Mouse (Mus musculus) hindbrain, embryonic 15.5 days (tissue): Measurements from ENCODE around the gene Egflam. TPM values are rescaled to one million over a fixed set of nuclear protein-coding genes. Genes with fewer than 3 reads are reported as not detected.

Experiments
- ATAC-seq: fragments of 200-750 bp; cut with Nextera tagmentation; 2 replicates; pipeline ENCODE4 v1.8.0; 2017; ENCODE audit warnings: low read depth, moderate number of reproducible peaks, moderate TSS enrichment; ENCODE audit not compliant: low FRiP score
- H3K27ac ChIP-seq: fragments of 300-500 bp; sonication (generic); replicated peaks from 2 replicates; pipeline ENCODE4 v1.5.1; 2015; ENCODE audit warnings: mild to moderate bottlenecking, inconsistent platforms
- H3K27me3 ChIP-seq: fragments of 300-500 bp; sonication (generic); 2 replicates; pipeline ENCODE4 v1.6.1; 2015; ENCODE audit warnings: control low read depth, inconsistent platforms
- H3K36me3 ChIP-seq: fragments of 300-500 bp; sonication (generic); 2 replicates; pipeline ENCODE4 v1.6.1; 2015; ENCODE audit warnings: control low read depth, inconsistent platforms
- H3K4me1 ChIP-seq: fragments of 300-500 bp; sonication (generic); replicated peaks from 2 replicates; pipeline ENCODE4 v1.6.1; 2015; ENCODE audit warnings: control low read depth, inconsistent platforms
- H3K4me2 ChIP-seq: fragments of 300-500 bp; sonication (generic); 2 replicates; pipeline ENCODE4 v1.6.1; 2015; ENCODE audit warnings: moderate library complexity, mild to moderate bottlenecking, inconsistent platforms
- H3K4me3 ChIP-seq: fragments of 300-500 bp; sonication (generic); 2 replicates; pipeline ENCODE4 v1.5.1; 2015; ENCODE audit warnings: mild to moderate bottlenecking, inconsistent platforms
- H3K9ac ChIP-seq: fragments of 300-500 bp; sonication (generic); 2 replicates; pipeline ENCODE4 v1.6.1; 2015; ENCODE audit warnings: inconsistent platforms
- H3K9me3 ChIP-seq: fragments of 300-500 bp; sonication (generic); 2 replicates; pipeline ENCODE4 v1.6.1; 2016; ENCODE audit warnings: control low read depth, inconsistent platforms
- WGBS: fragments of 180-500 bp; shearing (Covaris S2); methylation state at CpG from one replicate; pipeline ENCODE4 v1.1.7; 2015; 5-methylcytosine and 5-hydroxymethylcytosine counted together
- polyA plus RNA-seq: library from polyadenylated mRNA; unstranded; fragments of >200 nt; fragmentation: Nextera tagmentation; extraction: Ambion mirVana; gene quantifications from 2 replicates; pipeline ENCODE4 v1.2.1, GENCODE M21; 2015

Egflam gene
- polyA plus RNA-seq, 1 experiment from 2014 or later: 12.7 TPM

- Histone ChIP-seq H3K27ac (no peak overlapping the region), H3K9me3 (no peaks in the 10 kb centered on the region), H3K4me1 (no peaks in the 10 kb centered on the region), H3K9ac (no peak overlapping the region), H3K27me3 (no peaks in the 10 kb centered on the region), H3K36me3 (no peaks in the 10 kb centered on the region), H3K4me3 (no peak overlapping the region), H3K4me2 (no peak overlapping the region)
- ATAC-seq: no peak
- WGBS: 87% methylated on average over 15 of the region's 15 CpGs
Observed at GRCm38 (mm10) chr15:7242161-7242850, 155.9 kb downstream of the Egflam start.

DNA sequence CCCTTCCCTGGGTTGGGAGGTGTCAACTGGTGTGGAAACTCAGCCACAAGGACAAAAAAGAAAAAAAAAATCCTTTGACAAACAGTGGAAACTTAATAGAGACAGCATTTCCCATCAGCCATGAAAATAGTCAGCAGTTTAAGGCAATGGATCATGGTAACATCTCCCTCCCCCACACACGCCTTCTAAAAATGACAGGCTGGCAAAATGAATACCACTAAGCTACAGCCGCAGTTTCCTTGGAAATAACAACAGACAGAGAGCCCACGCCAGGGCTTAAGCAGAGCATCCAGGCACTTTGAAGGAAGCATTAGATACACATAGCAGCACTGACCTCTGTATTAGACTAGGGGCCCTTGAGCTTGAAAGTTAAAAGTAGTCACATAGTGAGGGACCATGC lies 157.2 kb downstream of the Egflam start:
- H3K9me3 ChIP-seq: no peaks in the 10 kb centered on the region
- no peak overlapping the region for H3K9ac ChIP-seq
- H3K4me2 ChIP-seq: no peak overlapping the region
- no peak overlapping the region for H3K4me3 ChIP-seq
- 40% methylated on average over 3 of the region's 3 CpGs for WGBS
- H3K27ac ChIP-seq: no peak overlapping the region
- no peaks in the 10 kb centered on the region for H3K4me1 ChIP-seq
- no peaks in the 10 kb centered on the region for H3K36me3 ChIP-seq
- no peaks in the 10 kb centered on the region for H3K27me3 ChIP-seq
- ATAC-seq: no peak

- Histone ChIP-seq H3K36me3 (no peaks in the 10 kb centered on the region), H3K27ac (no peak overlapping the region), H3K4me2 (no peak overlapping the region), H3K9me3 (no peaks in the 10 kb centered on the region), H3K9ac (no peak overlapping the region), H3K4me1 (no peaks in the 10 kb centered on the region), H3K27me3 (no peaks in the 10 kb centered on the region), H3K4me3 (no peak overlapping the region)
- no peak for ATAC-seq
- WGBS: 77% methylated on average over 11 of the region's 11 CpGs
Observed at GRCm38 (mm10) chr15:7239904-7240303, 158.3 kb downstream of the Egflam start.

- Histone ChIP-seq H3K36me3 (no peaks in the 10 kb centered on the region), H3K4me3 (no peak overlapping the region), H3K4me1 (no peaks in the 10 kb centered on the region), H3K4me2 (no peak overlapping the region), H3K27me3 (no peaks in the 10 kb centered on the region), H3K9ac (no peak overlapping the region), H3K27ac (no peak overlapping the region), H3K9me3 (no peaks in the 10 kb centered on the region)
- WGBS: 91% methylated on average over 13 of the region's 13 CpGs
- no peak for ATAC-seq
Observed at GRCm38 (mm10) chr15:7233393-7234090, 164.7 kb downstream of the Egflam start.

GRCm38 (mm10) chr15:7226225-7226624 lies 172.0 kb downstream of the Egflam start:
- Histone ChIP-seq H3K27ac (no peak overlapping the region), H3K9me3 (no peaks in the 10 kb centered on the region), H3K4me3 (no peak overlapping the region), H3K36me3 (no peaks in the 10 kb centered on the region), H3K4me1 (peaks cover 11% of the 10 kb centered on the region), H3K9ac (no peak overlapping the region), H3K27me3 (no peaks in the 10 kb centered on the region), H3K4me2 (no peak overlapping the region)
- ATAC-seq: peak; percentile 88
- 2% methylated on average over 5 of the region's 5 CpGs for WGBS

- Histone ChIP-seq H3K9me3 (no peaks in the 10 kb centered on the region), H3K36me3 (no peaks in the 10 kb centered on the region), H3K4me1 (peaks cover 11% of the 10 kb centered on the region), H3K27ac (no peak overlapping the region), H3K27me3 (no peaks in the 10 kb centered on the region), H3K9ac (no peak overlapping the region), H3K4me2 (no peak overlapping the region), H3K4me3 (no peak overlapping the region)
- 68% methylated on average over 12 of the region's 12 CpGs for WGBS
- ATAC-seq: 0 out of 2 replicates have a peak, but pooled peaks have one; percentile 13
Observed at GRCm38 (mm10) chr15:7224151-7224775, 173.9 kb downstream of the Egflam start.

- WGBS: 34% methylated on average over 11 of the region's 11 CpGs
- Histone ChIP-seq H3K4me2 (no peak overlapping the region; the same call in 1 of the 2 replicates), H3K27ac (no peak overlapping the region), H3K9me3 (no peaks in the 10 kb centered on the region), H3K36me3 (no peaks in the 10 kb centered on the region), H3K27me3 (no peaks in the 10 kb centered on the region), H3K4me3 (no peak overlapping the region), H3K9ac (no peak overlapping the region), H3K4me1 (peaks cover 11% of the 10 kb centered on the region)
- ATAC-seq: no peak
Observed at GRCm38 (mm10) chr15:7222809-7223208, 175.4 kb downstream of the Egflam start.

- H3K4me1 ChIP-seq: no peaks in the 10 kb centered on the region
- H3K9ac ChIP-seq: no peak overlapping the region
- no peak overlapping the region for H3K27ac ChIP-seq
- H3K27me3 ChIP-seq: no peaks in the 10 kb centered on the region
- no peaks in the 10 kb centered on the region for H3K36me3 ChIP-seq
- H3K4me2 ChIP-seq: no peak overlapping the region
- WGBS: 87% methylated on average over 6 of the region's 6 CpGs
- no peaks in the 10 kb centered on the region for H3K9me3 ChIP-seq
- no peak overlapping the region for H3K4me3 ChIP-seq
- no peak for ATAC-seq
Observed at GRCm38 (mm10) chr15:7217273-7217598, 181.0 kb downstream of the Egflam start.

DNA sequence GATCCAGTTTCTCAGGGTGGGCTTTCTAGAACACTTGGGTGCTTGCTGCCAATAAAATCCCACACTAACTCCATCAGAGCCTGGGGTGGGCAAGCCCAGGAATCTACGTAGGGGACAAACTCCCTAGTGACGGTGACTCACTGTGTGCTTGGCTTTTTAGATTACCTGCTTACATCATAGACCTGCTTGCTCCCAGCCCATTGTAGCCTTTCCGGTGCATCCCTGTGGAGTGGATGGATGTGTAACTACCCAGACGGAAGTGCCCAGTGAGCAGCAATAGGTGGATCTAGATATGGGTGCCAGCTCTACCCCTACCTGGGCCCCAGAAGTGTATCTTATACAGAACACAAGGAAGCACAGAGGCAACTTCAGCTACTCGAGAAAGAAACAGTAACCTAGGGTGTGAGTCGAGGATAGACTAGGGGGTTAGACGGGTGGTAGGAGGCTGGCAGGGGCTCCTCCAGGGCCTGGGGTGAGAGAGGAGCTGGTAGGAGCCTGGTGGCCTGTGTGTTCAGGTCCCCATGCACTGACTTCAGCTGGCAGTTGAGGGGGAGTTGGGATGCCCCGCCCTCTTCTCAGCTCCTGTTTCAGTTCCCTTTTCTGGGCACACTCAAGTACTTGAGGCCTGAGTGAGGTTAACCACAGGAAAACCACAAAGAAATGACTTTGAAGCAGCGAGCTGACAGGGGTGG lies 181.5 kb downstream of the Egflam start:
- no peak overlapping the region for H3K4me2 ChIP-seq
- H3K36me3 ChIP-seq: no peaks in the 10 kb centered on the region
- WGBS: 85% methylated on average over 9 of the region's 9 CpGs
- H3K9ac ChIP-seq: no peak overlapping the region
- no peak overlapping the region for H3K27ac ChIP-seq
- no peak for ATAC-seq
- no peaks in the 10 kb centered on the region for H3K4me1 ChIP-seq
- no peaks in the 10 kb centered on the region for H3K9me3 ChIP-seq
- no peaks in the 10 kb centered on the region for H3K27me3 ChIP-seq
- H3K4me3 ChIP-seq: no peak overlapping the region

- no peaks in the 10 kb centered on the region for H3K9me3 ChIP-seq
- WGBS: 95% methylated on average over 3 of the region's 3 CpGs
- ATAC-seq: no peak
Observed at GRCm38 (mm10) chr15:7215845-7216244, 182.3 kb downstream of the Egflam start.

GRCm38 (mm10) chr15:7213683-7214082 lies 184.5 kb downstream of the Egflam start:
- ATAC-seq: peak; percentile 71
- H3K4me2 ChIP-seq: no peak overlapping the region
- H3K36me3 ChIP-seq: no peaks in the 10 kb centered on the region
- H3K4me1 ChIP-seq: no peaks in the 10 kb centered on the region
- H3K4me3 ChIP-seq: no peak overlapping the region
- no peaks in the 10 kb centered on the region for H3K27me3 ChIP-seq
- no peak overlapping the region for H3K9ac ChIP-seq
- WGBS: 19% methylated on average over 1 of the region's 1 CpGs
- no peaks in the 10 kb centered on the region for H3K9me3 ChIP-seq
- H3K27ac ChIP-seq: no peak overlapping the region

More at GRCm38 (mm10) chr15:7215845-7216244, 182.3 kb downstream of the Egflam start:
- Histone ChIP-seq H3K4me1 (no peaks in the 10 kb centered on the region), H3K27me3 (no peaks in the 10 kb centered on the region), H3K4me3 (no peak overlapping the region), H3K9ac (no peak overlapping the region), H3K36me3 (no peaks in the 10 kb centered on the region), H3K27ac (no peak overlapping the region), H3K4me2 (no peak overlapping the region)

DNA sequence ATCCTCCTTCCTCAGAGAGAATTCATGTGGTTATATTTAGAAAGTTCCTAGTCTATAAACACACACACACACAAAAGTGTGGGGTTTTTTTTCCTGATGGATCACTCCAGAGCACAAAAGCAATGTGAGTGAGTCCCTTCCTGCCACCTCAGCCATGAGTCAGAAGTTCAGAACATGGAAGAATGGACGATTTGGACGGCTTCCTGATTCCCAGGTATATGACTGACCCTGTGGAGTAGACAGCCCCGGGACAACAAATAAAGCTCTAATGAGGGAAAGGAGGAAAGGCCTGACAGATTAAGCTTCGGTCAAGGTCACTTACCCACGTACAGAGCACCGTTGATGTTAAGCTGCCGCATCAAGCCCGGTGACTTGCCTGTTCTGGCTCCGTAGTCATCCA lies 190.0 kb downstream of the Egflam start:
- Histone ChIP-seq H3K4me1 (no peaks in the 10 kb centered on the region; the same call in 1 of the 2 replicates), H3K9ac (no peak overlapping the region), H3K9me3 (no peaks in the 10 kb centered on the region), H3K36me3 (no peaks in the 10 kb centered on the region), H3K27ac (no peak overlapping the region), H3K4me2 (no peak overlapping the region), H3K4me3 (no peak overlapping the region), H3K27me3 (no peaks in the 10 kb centered on the region)
- no peak for ATAC-seq
- WGBS: 79% methylated on average over 9 of the region's 9 CpGs
